Mouse (Mus musculus) bone marrow macrophage, adult 2 months (primary cell): ENCODE results near the gene Gfy. TPM values are rescaled to one million over a fixed set of nuclear protein-coding genes. Genes with fewer than 3 reads are reported as not detected.

ENCODE experiments used
- H3K27ac ChIP-seq: 2 replicates; pipeline ENCODE4 v1.5.1; 2012; ENCODE audit warnings: low read depth, low read length; ENCODE audit not compliant: insufficient read depth
- H3K4me1 ChIP-seq: 2 replicates; pipeline ENCODE4 v1.6.1; 2012; ENCODE audit warnings: low read length; ENCODE audit not compliant: control insufficient read depth, insufficient read depth
- H3K4me3 ChIP-seq: 2 replicates; pipeline ENCODE4 v1.5.1; 2012; ENCODE audit warnings: mild to moderate bottlenecking, low read length, moderate library complexity; ENCODE audit not compliant: insufficient read depth
- CTCF ChIP-seq: IDR thresholded peaks from 2 replicates; pipeline ENCODE4 v1.5.1; 2012; ENCODE audit warnings: low read depth, mild to moderate bottlenecking, low read length, moderate library complexity
- POLR2A ChIP-seq: IDR thresholded peaks from 2 replicates; pipeline ENCODE4 v1.6.1; 2012; ENCODE audit warnings: mild to moderate bottlenecking, low read depth, low read length, borderline replicate concordance
- polyA plus RNA-seq: library from polyadenylated mRNA; stranded (reverse); fragments of >200 nt; gene quantifications from 2 replicates; pipeline ENCODE4 v1.2.4, GENCODE M21; 2012; ENCODE audit not compliant: missing spikeins, insufficient read depth, insufficient read length

Gene Gfy
- polyA plus RNA-seq, 1 experiment = not detected

DNA sequence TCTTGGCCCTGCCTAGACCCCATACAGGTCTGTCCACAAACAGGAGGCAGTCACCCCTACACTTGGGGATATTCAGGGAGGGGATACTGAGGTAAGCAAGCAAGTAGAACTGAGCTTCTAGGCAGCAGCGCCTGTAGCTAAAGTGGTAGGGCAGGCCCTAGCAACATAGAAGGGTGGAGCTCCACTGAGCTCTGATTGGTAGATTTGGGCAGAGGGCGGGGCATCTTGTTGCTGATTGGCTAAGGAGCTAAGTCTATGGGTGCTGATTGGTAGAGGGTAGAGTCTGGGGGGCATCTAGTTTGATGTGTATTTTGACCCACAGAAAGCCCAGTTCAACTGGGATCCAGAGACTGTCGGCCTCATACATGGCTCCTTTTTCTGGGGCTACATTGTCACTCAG, 9.9 kb downstream of the Gfy start:
- no peak overlapping the region for H3K4me3 ChIP-seq
- no peak overlapping the region for H3K27ac ChIP-seq
- H3K4me1 ChIP-seq = no peaks in the 10 kb centered on the region
- TF ChIP-seq CTCF = no peak
- no peak for TF ChIP-seq POLR2A

- Histone ChIP-seq H3K4me3 (no peak overlapping the region), H3K4me1 (no peaks in the 10 kb centered on the region), H3K27ac (no peak overlapping the region)
- TF ChIP-seq CTCF = no peak
- TF ChIP-seq POLR2A = no peak
Observed at GRCm38 (mm10) chr7:45168656-45169055, 10.7 kb downstream of the Gfy start.

GRCm38 (mm10) chr7:45167761-45168445, 11.5 kb downstream of the Gfy start:
- Histone ChIP-seq H3K4me3 (no peak overlapping the region), H3K4me1 (no peaks in the 10 kb centered on the region), H3K27ac (no peak overlapping the region)
- TF ChIP-seq CTCF (no peak), POLR2A (no peak)

- Histone ChIP-seq H3K4me1 (no peaks in the 10 kb centered on the region), H3K27ac (no peak overlapping the region), H3K4me3 (no peak overlapping the region)
- TF ChIP-seq CTCF (no peak), POLR2A (no peak)
Observed at GRCm38 (mm10) chr7:45166950-45167401, 12.4 kb downstream of the Gfy start.

DNA sequence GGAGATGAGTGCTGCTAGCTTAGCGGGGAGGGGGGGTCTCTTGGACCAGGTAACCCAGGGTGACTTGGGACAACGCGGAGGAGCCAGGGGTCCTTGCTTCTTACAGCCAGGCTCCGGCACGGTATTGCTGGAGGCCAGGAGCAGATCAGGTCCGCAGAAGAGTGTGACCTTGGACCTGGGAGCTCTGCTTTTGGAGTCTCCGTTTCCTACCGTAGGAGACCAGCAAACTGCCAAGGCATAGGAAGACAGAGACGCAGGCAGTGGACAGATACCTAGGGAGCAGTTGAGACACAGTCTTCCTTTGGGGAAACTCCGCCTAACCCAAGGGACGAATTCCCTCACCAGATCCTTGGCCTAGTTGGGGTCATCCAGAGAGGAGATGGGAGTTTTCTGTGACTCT, 13.7 kb downstream of the Gfy start:
- no peaks in the 10 kb centered on the region for H3K4me1 ChIP-seq
- H3K27ac ChIP-seq = no peak overlapping the region
- TF ChIP-seq CTCF (no peak), POLR2A (no peak)
- H3K4me3 ChIP-seq = no peak overlapping the region

DNA sequence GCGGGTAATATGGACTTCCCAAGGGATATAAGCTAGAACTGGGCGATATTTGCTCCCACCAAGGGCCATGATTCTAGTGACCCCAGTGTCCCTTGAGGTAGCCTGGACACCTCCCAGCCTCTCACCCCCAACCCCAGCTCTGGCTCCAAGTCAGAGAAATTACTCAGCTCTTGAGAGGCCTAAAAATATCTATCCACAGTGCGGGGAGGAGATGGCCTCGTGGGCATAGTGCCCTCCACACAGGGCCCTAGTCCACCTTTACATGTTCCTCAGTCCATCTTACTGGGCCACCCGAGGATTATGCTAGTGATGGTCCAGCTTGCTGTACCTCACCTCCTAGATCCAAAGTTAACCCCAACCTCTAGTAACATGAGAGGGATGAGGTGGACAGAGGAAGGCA, 14.5 kb downstream of the Gfy start:
- Histone ChIP-seq H3K4me1 (no peaks in the 10 kb centered on the region), H3K4me3 (no peak overlapping the region), H3K27ac (no peak overlapping the region)
- TF ChIP-seq POLR2A = no peak
- no peak for TF ChIP-seq CTCF

- H3K27ac ChIP-seq = no peak within 1 kb of the TSS
- H3K4me1 ChIP-seq = no peaks in the 10 kb centered on the region
- 0 out of 2 replicates have a peak within 1 kb of the TSS, but pooled peaks have one; percentile 6 for H3K4me3 ChIP-seq
- TF ChIP-seq POLR2A (no peak), CTCF (no peak)
Observed at GRCm38 (mm10) chr7:45163735-45164490, 15.5 kb downstream of the Gfy start, which contains the start of gene Slc17a7. Slc17a7 (plus strand) TSS chr7:45163949.

GRCm38 (mm10) chr7:45162996-45163615, 16.3 kb downstream of the Gfy start:
- H3K27ac ChIP-seq = no peak overlapping the region
- no peaks in the 10 kb centered on the region for H3K4me1 ChIP-seq
- H3K4me3 ChIP-seq = no peak overlapping the region
- TF ChIP-seq CTCF = no peak
- no peak for TF ChIP-seq POLR2A

DNA sequence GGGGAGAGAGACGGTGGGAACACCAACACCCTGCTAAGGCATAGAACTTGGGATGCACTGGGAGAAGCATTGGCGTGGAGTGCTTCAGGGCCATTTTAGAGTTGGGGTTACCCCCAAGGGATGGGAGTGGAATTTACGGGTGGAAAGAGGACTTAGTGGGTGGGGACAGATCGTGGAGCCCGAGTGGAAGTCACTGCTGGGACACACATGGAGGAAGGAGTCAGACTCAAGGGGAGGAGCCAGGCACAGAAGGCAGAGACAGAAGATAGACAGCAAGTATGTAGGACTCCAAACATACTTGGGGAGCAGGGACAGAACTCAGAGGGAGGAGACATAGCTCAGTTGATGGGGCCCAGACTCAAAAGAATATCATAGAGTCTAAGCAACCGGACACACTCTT, 16.8 kb downstream of the Gfy start:
- Histone ChIP-seq H3K4me3 (peak overlapping the region; percentile 51), H3K4me1 (no peaks in the 10 kb centered on the region), H3K27ac (no peak overlapping the region)
- no peak for TF ChIP-seq POLR2A
- TF ChIP-seq CTCF = no peak; the same call in 1 of the 2 replicates

GRCm38 (mm10) chr7:45161612-45162473, 17.5 kb downstream of the Gfy start:
- TF ChIP-seq POLR2A (no peak), CTCF (peak; percentile 80)
- H3K4me3 ChIP-seq = peak overlapping the region; percentile 51
- no peaks in the 10 kb centered on the region for H3K4me1 ChIP-seq
- no peak overlapping the region for H3K27ac ChIP-seq
